Mouse (Mus musculus) adrenal gland, postnatal 25 days (tissue): Measurements from ENCODE around the gene Tas2r140. TPM values are rescaled to one million over a fixed set of nuclear protein-coding genes. Genes with fewer than 3 reads are reported as not detected.

ENCODE experiments used
- DNase-seq: peaks from one replicate; pipeline ENCODE4 v3.0.0; 2021; ENCODE audit warnings: mixed read lengths
- long read RNA-seq: library from polyadenylated mRNA; stranded (forward); transcript quantifications from one replicate; pipeline ENCODE4 v2.0.0, GENCODE M21; 2021
- total RNA-seq: library from RNA; stranded (reverse); gene quantifications from 2 replicates; pipeline ENCODE4 v1.2.3, GENCODE M21; 2021

Gene Tas2r140
- not detected in 2 replicates for total RNA-seq
- long read RNA-seq: 0 reads

GRCm38 (mm10) chr6:133055716-133056115 lies at the start of gene Tas2r140:
TSS of gene Tas2r140 (minus strand) at chr6:133055816.
- no peak for DNase-seq

- DNase-seq: no peak
These were observed 48.9 kb upstream of the Tas2r140 start, which contains the start of gene Smim10l1 for GRCm38 (mm10) chr6:133104609-133104921. TSS of gene Smim10l1 (plus strand) at chr6:133104909.

- DNase-seq: no peak
These were observed 46.8 kb upstream of the Tas2r140 start for GRCm38 (mm10) chr6:133102430-133102829.

- DNase-seq: no peak
These were observed 36.6 kb upstream of the Tas2r140 start for GRCm38 (mm10) chr6:133092226-133092625.

- DNase-seq: no peak
These were observed 18.6 kb downstream of the Tas2r140 start, which contains the start of gene Tas2r103 for GRCm38 (mm10) chr6:133037001-133037400. TSS of gene Tas2r103 (minus strand) at chr6:133037101.

Other genes with a start within 250 kb of the Tas2r140 start
- gene Tas2r123, start 208.7 kb downstream of the Tas2r140 start, total RNA-seq: not detected in 2 replicates
- gene Tas2r116, start 200.4 kb downstream of the Tas2r140 start, total RNA-seq: not detected in 2 replicates
- not detected in 2 replicates for gene Tas2r110, start 187.8 kb downstream of the Tas2r140 start, total RNA-seq
- not detected in 2 replicates for gene Tas2r113, start 162.8 kb downstream of the Tas2r140 start, total RNA-seq
- gene Tas2r125, start 146.2 kb downstream of the Tas2r140 start, total RNA-seq: not detected in 2 replicates
- not detected in 2 replicates for gene Tas2r129, start 104.7 kb downstream of the Tas2r140 start, total RNA-seq
- not detected in 2 replicates for gene Tas2r131, start 97.9 kb downstream of the Tas2r140 start, total RNA-seq
- not detected in 2 replicates for gene Tas2r109, start 74.9 kb downstream of the Tas2r140 start, total RNA-seq
- not detected in 2 replicates for gene Tas2r103, start 18.7 kb downstream of the Tas2r140 start, total RNA-seq
- gene Smim10l1, start 49.1 kb upstream of the Tas2r140 start, total RNA-seq: 96.7 and 115 TPM in 2 replicates
- not detected in 2 replicates for gene 5530400C23Rik, start 236.4 kb upstream of the Tas2r140 start, total RNA-seq